Mouse (Mus musculus) CH12.LX (cell line): ENCODE data around the gene Fars2. TPM values are rescaled to one million over a fixed set of nuclear protein-coding genes. Genes with fewer than 3 reads are reported as not detected.
A peak's percentile ranks its signal among the peaks of the same experiment; 100 is the strongest.

Experiments
- DNase-seq: peaks from one replicate; pipeline ENCODE4 v3.0.0-alpha.2; 2013; ENCODE audit errors: extremely low read depth
- H3K27ac ChIP-seq: 2 replicates; pipeline ENCODE4 v1.5.1; 2012; ENCODE audit warnings: low read depth, mild to moderate bottlenecking, control low read depth, moderate library complexity; ENCODE audit not compliant: insufficient read depth
- H3K27me3 ChIP-seq: replicated peaks from 2 replicates; pipeline ENCODE3; 2012; ENCODE audit warnings: inconsistent platforms
- H3K36me3 ChIP-seq, 2 experiments: replicated peaks in 1 of 2; 2 replicates each; pipeline versions ENCODE3 to v1.6.1; 2012; ENCODE audit warnings: inconsistent platforms in 1 of 2, low read length in 1 of 2, mild to moderate bottlenecking in 1 of 2, mixed read lengths in 1 of 2, moderate library complexity in 1 of 2; ENCODE audit not compliant: control insufficient read depth in 1 of 2, insufficient read depth in 1 of 2
- H3K4me1 ChIP-seq, 2 experiments: 2 replicates each; pipeline ENCODE4 v1.6.1; 2012; ENCODE audit warnings: inconsistent platforms in 1 of 2, moderate library complexity in 1 of 2; ENCODE audit not compliant: insufficient read depth in 2 of 2, control insufficient read depth in 1 of 2
- H3K4me2 ChIP-seq: 2 replicates; pipeline ENCODE4 v1.6.1; 2012; ENCODE audit warnings: low read depth, mild to moderate bottlenecking, control low read depth; ENCODE audit not compliant: poor library complexity, insufficient read depth, severe bottlenecking
- H3K4me3 ChIP-seq, 3 experiments: fragments of 150-350 bp in 1 of 3; sonication (generic) in 1 of 3; replicated peaks in 1 of 3; 2 replicates each; pipeline versions ENCODE3 to v1.5.1; 2011 to 2012; ENCODE audit warnings: low read depth in 2 of 3, low read length in 2 of 3, mild to moderate bottlenecking in 2 of 3, moderate library complexity in 2 of 3, control low read depth in 1 of 3, improper control_type of control experiment in 1 of 3, inconsistent platforms in 1 of 3, mixed read lengths in 1 of 3; ENCODE audit not compliant: poor library complexity in 1 of 3
- H3K79me2 ChIP-seq: replicated peaks from 2 replicates; pipeline ENCODE4 v1.6.1; 2012; ENCODE audit warnings: mild to moderate bottlenecking, moderate library complexity; ENCODE audit not compliant: control insufficient read depth, poor library complexity, insufficient read depth, severe bottlenecking; ENCODE audit errors: extremely low read depth
- H3K9ac ChIP-seq: 2 replicates; pipeline ENCODE4 v1.6.1; 2012; ENCODE audit warnings: low read depth, mild to moderate bottlenecking, control low read depth, moderate library complexity; ENCODE audit not compliant: insufficient read depth
- H3K9me3 ChIP-seq: replicated peaks from 2 replicates; pipeline ENCODE3; 2012; ENCODE audit warnings: low read length, inconsistent platforms, mixed read lengths
- BHLHE40 ChIP-seq: IDR thresholded peaks from 2 replicates; pipeline ENCODE4 v1.6.1; 2011; ENCODE audit warnings: mild to moderate bottlenecking, low read depth, low read length, improper control_type of control experiment
- ELF1 ChIP-seq: IDR thresholded peaks from 2 replicates; pipeline ENCODE4 v1.6.1; 2014; ENCODE audit warnings: low read depth, mild to moderate bottlenecking, inconsistent platforms, low read length, improper control_type of control experiment
- EP300 ChIP-seq: IDR thresholded peaks from 2 replicates; pipeline ENCODE4 v1.6.1; 2011; ENCODE audit warnings: low read length, improper control_type of control experiment
- ETS1 ChIP-seq: conservative IDR thresholded peaks from 2 replicates; pipeline ENCODE4 v1.6.1; 2012; ENCODE audit warnings: low read depth, mild to moderate bottlenecking, inconsistent platforms, low read length, improper control_type of control experiment, moderate library complexity
- IRF4 ChIP-seq: IDR thresholded peaks from 2 replicates; pipeline ENCODE4 v1.6.1; 2014; ENCODE audit warnings: low read depth, mild to moderate bottlenecking, inconsistent platforms, low read length, improper control_type of control experiment
- JUN ChIP-seq: IDR thresholded peaks from 2 replicates; pipeline ENCODE4 v1.6.1; 2011; ENCODE audit warnings: low read depth, mild to moderate bottlenecking, low read length, improper control_type of control experiment, moderate library complexity; ENCODE audit not compliant: insufficient read depth
- MAFK ChIP-seq: IDR thresholded peaks from 2 replicates; pipeline ENCODE4 v1.6.1; 2011; ENCODE audit warnings: low read length, improper control_type of control experiment; ENCODE audit not compliant: insufficient replicate concordance
- MEF2A ChIP-seq: IDR thresholded peaks from 2 replicates; pipeline ENCODE4 v1.6.1; 2014; ENCODE audit warnings: low read depth, mild to moderate bottlenecking, inconsistent platforms, low read length, improper control_type of control experiment, borderline replicate concordance
- NRF1 ChIP-seq: IDR thresholded peaks from 2 replicates; pipeline ENCODE4 v1.6.1; 2014; ENCODE audit warnings: low read depth, mild to moderate bottlenecking, inconsistent platforms, low read length, improper control_type of control experiment, moderate library complexity
- PAX5 ChIP-seq: IDR thresholded peaks from 2 replicates; pipeline ENCODE4 v1.6.1; 2012; ENCODE audit warnings: low read length, inconsistent platforms, mixed read lengths
- TBP ChIP-seq: conservative IDR thresholded peaks from 2 replicates; pipeline ENCODE4 v1.6.1; 2011; ENCODE audit warnings: low read depth, low read length, improper control_type of control experiment
- TCF12 ChIP-seq: IDR thresholded peaks from 2 replicates; pipeline ENCODE4 v1.6.1; 2014; ENCODE audit warnings: low read depth, mild to moderate bottlenecking, inconsistent platforms, low read length, improper control_type of control experiment
- USF1 ChIP-seq: IDR thresholded peaks from 2 replicates; pipeline ENCODE4 v1.6.1; 2014; ENCODE audit warnings: low read depth, mild to moderate bottlenecking, inconsistent platforms, low read length, improper control_type of control experiment
- ZKSCAN1 ChIP-seq: IDR thresholded peaks from 2 replicates; pipeline ENCODE4 v1.6.1; 2012; ENCODE audit warnings: low read depth, inconsistent platforms, low read length, improper control_type of control experiment, borderline replicate concordance
- dilution Hi-C: fragments of 300-500 bp; cut with MboI; formaldehyde crosslinking; loops from 2 replicates; pipeline ENCODE4 v1.14.3; 2020; ENCODE audit warnings: low sequenced_read_pairs; ENCODE audit not compliant: extremely low pct_unique_long_range_greater_than_20kb, extremely low pct_ligation_motif_present
- in situ Hi-C: fragments of 300-500 bp; cut with MboI; formaldehyde crosslinking; loops from 3 replicates; pipeline ENCODE4 v1.14.3; 2019; ENCODE audit warnings: low sequenced_read_pairs, low pct_ligation_motif_present, low pct_unique_long_range_greater_than_20kb, mixed read lengths
- polyA plus RNA-seq: library from polyadenylated mRNA; unstranded; fragments of >175 nt; gene quantifications from 2 replicates; pipeline ENCODE4 v1.2.1, GENCODE M21; 2012; ENCODE audit warnings: low read depth; ENCODE audit not compliant: insufficient read length
- total RNA-seq, 2 experiments: library from RNA; depleted of rRNA; stranded (reverse); fragments of 300-350 nt in 1 of 2; fragments of >200 nt in 1 of 2; gene quantifications; 2 replicates each; pipeline ENCODE4 v1.2.3; 2012 to 2014

Gene Fars2
- total and polyA plus RNA-seq, 3 experiments, result 30.2 to 47.7 (median 46.4) TPM

DNA sequence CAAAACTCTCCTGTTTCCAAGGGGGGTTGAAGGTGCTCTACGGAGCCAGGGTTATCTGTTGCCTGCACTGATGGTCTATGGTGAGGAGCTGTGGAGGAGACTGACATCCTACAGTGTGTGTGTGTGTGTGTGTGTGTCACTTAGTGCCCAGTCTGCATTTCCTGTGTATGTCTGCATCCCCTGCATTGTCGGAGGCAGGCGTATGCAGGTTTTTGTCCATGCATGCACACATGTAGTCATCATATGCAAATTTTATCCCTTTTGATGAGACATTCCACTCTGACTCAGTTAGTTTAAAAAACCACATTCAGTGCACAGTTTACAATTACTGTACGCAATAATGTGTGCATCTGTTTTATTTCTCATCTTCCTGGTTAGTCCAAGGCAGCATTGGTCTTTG, 96.8 kb downstream of the Fars2 start:
- no peak overlapping the region for H3K4me3 ChIP-seq
- no peaks in the 10 kb centered on the region for H3K9me3 ChIP-seq
- no peaks in the 10 kb centered on the region for H3K27me3 ChIP-seq
- dilution Hi-C loops, result no loop called here
- peaks cover 3 to 10% of the 10 kb centered on the region in 2 experiments for H3K36me3 ChIP-seq
- no peak overlapping the region; the same call in 1 of the 2 replicates for H3K4me2 ChIP-seq
- TF ChIP-seq JUN (0 out of 2 replicates have a peak, but pooled peaks have one; percentile 2), IRF4 (peak; percentile 8; the same call in 1 of the 2 replicates), ELF1 (0 out of 2 replicates have a peak, but pooled peaks have one; percentile 9), BHLHE40 (peak; percentile 37; the same call in 1 of the 2 replicates), NRF1 (no peak)
- TF ChIP-seq, all 38 proteins: peak for 4
- peak overlapping the region; percentile 34; the same call in 1 of the 2 replicates for H3K27ac ChIP-seq
- H3K79me2 ChIP-seq, result peaks cover 5% of the 10 kb centered on the region; the same call in 1 of the 2 replicates
- peak; percentile 50 for DNase-seq
- in situ Hi-C loops, result no loop called here
- no peak overlapping the region for H3K9ac ChIP-seq
- H3K4me1 ChIP-seq, result peaks cover 12 to 93% of the 10 kb centered on the region in 2 experiments

GRCm38 (mm10) chr13:36216005-36216404, 98.8 kb downstream of the Fars2 start:
- Histone ChIP-seq H3K27me3 (no peaks in the 10 kb centered on the region), H3K27ac (peak overlapping the region; percentile 98), H3K4me2 (peak overlapping the region; percentile 97), H3K4me3 (peak overlapping the region; percentile 25 to 49 (median 26)), H3K9me3 (no peaks in the 10 kb centered on the region), H3K79me2 (peaks cover 5% of the 10 kb centered on the region; the same call in 1 of the 2 replicates), H3K36me3 (peaks cover 3 to 16% of the 10 kb centered on the region in 2 experiments), H3K9ac (peak overlapping the region; percentile 76), H3K4me1 (peaks cover 13 to 94% of the 10 kb centered on the region in 2 experiments)
- in situ Hi-C loops, result no loop called here
- dilution Hi-C loops, result no loop called here
- TF ChIP-seq EP300 (peak; percentile 79), USF1 (no peak), MEF2A (peak; percentile 71; the same call in 1 of the 2 replicates), ZKSCAN1 (no peak), IRF4 (peak; percentile 52; the same call in 1 of the 2 replicates), ETS1 (peak; percentile 62), TCF12 (peak; percentile 62; the same call in 1 of the 2 replicates), TBP (0 out of 2 replicates have a peak, but pooled peaks have one; percentile 40), PAX5 (no peak), MAFK (peak; percentile 61; the same call in 1 of the 2 replicates)
- peak; percentile 83 for DNase-seq
